In genomic region chr6:12784918-12785618, GRCm38 (mm10) we compare ENCODE assay signal across 16 mouse cellular contexts. TPM values are rescaled to one million over a fixed set of nuclear protein-coding genes. Genes with fewer than 3 reads are reported as not detected.
DNase-seq lines count a peak whose midpoint lies in the region; ATAC-seq and TF ChIP-seq lines count a peak whose summit lies in the region.
"Had no signal": no experiment of that assay in that cellular context is flagged by ENCODE, and none has a peak within 500 bp of the region (broad histone marks: within the 10 kb centered on the region; RNA-seq: fewer than 3 reads in every experiment).

No protein-coding gene starts in this region.

- no peaks in the 10 kb centered on the region for H3K9me3 ChIP-seq in midbrain, embryonic 11.5 days (ENCODE audit: control insufficient read depth, low read length)
- no peaks in the 10 kb centered on the region for H3K9me3 ChIP-seq in midbrain, embryonic 10.5 days (replicated peaks)
- no peaks in the 10 kb centered on the region for H3K9me3 ChIP-seq in embryonic facial prominence, embryonic 10.5 days
- no peaks in the 10 kb centered on the region for H3K9me3 ChIP-seq in hindbrain, embryonic 14.5 days (ENCODE audit: control insufficient read depth, low read length)
- H3K9me3 ChIP-seq in midbrain, postnatal 0 days (ENCODE audit: low read length) = no peaks in the 10 kb centered on the region
- H3K9me3 ChIP-seq in heart, embryonic 10.5 days = no peaks in the 10 kb centered on the region
- H3K9me3 ChIP-seq: kidney, embryonic 15.5 days; liver, embryonic 12.5 days; megakaryocyte, embryonic 14.5 days had no signal

- DNase-seq in midbrain, embryonic 11.5 days (ENCODE audit: low spot score, missing footprints) = peak; percentile 80
- no peak for DNase-seq in midbrain, embryonic 10.5 days (ENCODE audit: low spot score)
- peak; percentile 15 for DNase-seq in embryonic facial prominence, embryonic 10.5 days (ENCODE audit: low spot score)
- peak; percentile 55 for DNase-seq in hindbrain, embryonic 14.5 days (ENCODE audit: low spot score)
- DNase-seq in midbrain, postnatal 0 days (ENCODE audit: low spot score) = peak; percentile 31
- no peak for DNase-seq in layer of hippocampus, adult 9-10 months (ENCODE audit: low spot score)
- DNase-seq in heart, embryonic 10.5 days (ENCODE audit: low spot score) = no peak
- no peak for DNase-seq in right cerebral cortex, postnatal 10 days (ENCODE audit: low spot score in 2 of 2)
- DNase-seq: cerebellum, adult 11 months; gastrocnemius, postnatal 25 days; thymus, postnatal 14 days had no signal

- no peak overlapping the region for H3K27ac ChIP-seq in midbrain, embryonic 11.5 days (ENCODE audit: low read depth, low read length)
- H3K27ac ChIP-seq in midbrain, embryonic 10.5 days (replicated peaks) = no peak overlapping the region
- H3K27ac ChIP-seq in embryonic facial prominence, embryonic 10.5 days (replicated peaks) = no peak overlapping the region
- no peak overlapping the region for H3K27ac ChIP-seq in hindbrain, embryonic 14.5 days
- H3K27ac ChIP-seq in midbrain, postnatal 0 days (ENCODE audit: low read depth, low read length) = no peak overlapping the region
- H3K27ac ChIP-seq in heart, embryonic 10.5 days = no peak overlapping the region
- H3K27ac ChIP-seq: kidney, embryonic 15.5 days; liver, embryonic 12.5 days had no signal

- no peak overlapping the region for H3K4me2 ChIP-seq in midbrain, embryonic 11.5 days
- H3K4me2 ChIP-seq in hindbrain, embryonic 14.5 days (replicated peaks) = no peak overlapping the region
- H3K4me2 ChIP-seq in midbrain, postnatal 0 days (ENCODE audit: low read depth, low read length, poor library complexity, severe bottlenecking) = no peak overlapping the region
- H3K4me2 ChIP-seq: kidney, embryonic 15.5 days; liver, embryonic 12.5 days had no signal

- no peak for TF ChIP-seq CTCF in midbrain, postnatal 0 days (IDR thresholded peaks at IDR 0.05)

- peak; percentile 78 for ATAC-seq in midbrain, embryonic 11.5 days (ENCODE audit: low FRiP score)
- ATAC-seq in hindbrain, embryonic 14.5 days (ENCODE audit: low FRiP score) = peak; percentile 74; the same call in 1 of the 2 replicates
- ATAC-seq in midbrain, postnatal 0 days (ENCODE audit: low FRiP score) = peak; percentile 49; the same call in 1 of the 2 replicates
- ATAC-seq: activated CD4-positive, CD25-positive, alpha-beta regulatory T cell, adult 4 months; liver, embryonic 12.5 days had no signal

- 81% methylated on average over 8 of the region's 8 CpGs for WGBS in midbrain, embryonic 11.5 days
- 92% methylated on average over 8 of the region's 8 CpGs for WGBS in midbrain, embryonic 10.5 days
- WGBS in embryonic facial prominence, embryonic 10.5 days = 78% methylated on average over 8 of the region's 8 CpGs
- 42% methylated on average over 8 of the region's 8 CpGs for WGBS in hindbrain, embryonic 14.5 days
- WGBS in midbrain, postnatal 0 days = 38% methylated on average over 8 of the region's 8 CpGs
- 83% methylated on average over 8 of the region's 8 CpGs for whole genome bisulfite sequencing in heart, embryonic 10.5 days

- H3K9ac ChIP-seq in midbrain, embryonic 11.5 days (ENCODE audit: low read length) = no peak overlapping the region
- H3K9ac ChIP-seq in hindbrain, embryonic 14.5 days = no peak overlapping the region
- H3K9ac ChIP-seq in midbrain, postnatal 0 days (replicated peaks; ENCODE audit: low read length, poor library complexity, severe bottlenecking) = no peak overlapping the region
- H3K9ac ChIP-seq: kidney, embryonic 15.5 days; liver, embryonic 12.5 days had no signal

- H3K4me1 ChIP-seq in midbrain, embryonic 11.5 days (ENCODE audit: control insufficient read depth, insufficient read depth, low read length) = no peaks in the 10 kb centered on the region
- no peaks in the 10 kb centered on the region for H3K4me1 ChIP-seq in midbrain, embryonic 10.5 days
- no peaks in the 10 kb centered on the region for H3K4me1 ChIP-seq in embryonic facial prominence, embryonic 10.5 days
- H3K4me1 ChIP-seq in hindbrain, embryonic 14.5 days (replicated peaks; ENCODE audit: control insufficient read depth, insufficient read depth, low read length) = 0 out of 2 replicates have a peak, but pooled peaks cover 4% of the 10 kb centered on the region
- no peaks in the 10 kb centered on the region for H3K4me1 ChIP-seq in midbrain, postnatal 0 days (ENCODE audit: insufficient read depth, low read length)
- no peaks in the 10 kb centered on the region for H3K4me1 ChIP-seq in heart, embryonic 10.5 days
- H3K4me1 ChIP-seq: kidney, embryonic 15.5 days; liver, embryonic 12.5 days; megakaryocyte, embryonic 14.5 days had no signal

- H3K4me3 ChIP-seq in midbrain, embryonic 11.5 days (ENCODE audit: low read depth, low read length) = no peak overlapping the region
- no peak overlapping the region for H3K4me3 ChIP-seq in midbrain, embryonic 10.5 days
- no peak overlapping the region for H3K4me3 ChIP-seq in embryonic facial prominence, embryonic 10.5 days
- no peak overlapping the region for H3K4me3 ChIP-seq in hindbrain, embryonic 14.5 days (replicated peaks; ENCODE audit: low read length)
- no peak overlapping the region for H3K4me3 ChIP-seq in midbrain, postnatal 0 days (ENCODE audit: low read depth, low read length)
- H3K4me3 ChIP-seq in heart, embryonic 10.5 days = no peak overlapping the region
- H3K4me3 ChIP-seq: kidney, embryonic 15.5 days; liver, embryonic 12.5 days; megakaryocyte, embryonic 14.5 days had no signal

- no peaks in the 10 kb centered on the region for H3K27me3 ChIP-seq in midbrain, embryonic 11.5 days (ENCODE audit: control insufficient read depth, insufficient read depth, low read length)
- H3K27me3 ChIP-seq in midbrain, embryonic 10.5 days (ENCODE audit: low read depth, poor library complexity, severe bottlenecking) = no peaks in the 10 kb centered on the region
- no peaks in the 10 kb centered on the region for H3K27me3 ChIP-seq in embryonic facial prominence, embryonic 10.5 days (replicated peaks; ENCODE audit: low read depth, poor library complexity, severe bottlenecking)
- H3K27me3 ChIP-seq in hindbrain, embryonic 14.5 days (ENCODE audit: control insufficient read depth, insufficient read depth, low read length) = no peaks in the 10 kb centered on the region
- no peaks in the 10 kb centered on the region for H3K27me3 ChIP-seq in midbrain, postnatal 0 days (ENCODE audit: insufficient read depth, low read length)
- no peaks in the 10 kb centered on the region for H3K27me3 ChIP-seq in heart, embryonic 10.5 days (ENCODE audit: insufficient read depth, poor library complexity, severe bottlenecking)
- H3K27me3 ChIP-seq: kidney, embryonic 15.5 days; liver, embryonic 12.5 days; megakaryocyte, embryonic 14.5 days had no signal

- no peaks in the 10 kb centered on the region for H3K36me3 ChIP-seq in midbrain, embryonic 11.5 days (ENCODE audit: control insufficient read depth, insufficient read depth, low read length)
- H3K36me3 ChIP-seq in midbrain, embryonic 10.5 days = no peaks in the 10 kb centered on the region
- no peaks in the 10 kb centered on the region for H3K36me3 ChIP-seq in embryonic facial prominence, embryonic 10.5 days (replicated peaks)
- no peaks in the 10 kb centered on the region for H3K36me3 ChIP-seq in hindbrain, embryonic 14.5 days (replicated peaks; ENCODE audit: control insufficient read depth, insufficient read depth)
- no peaks in the 10 kb centered on the region for H3K36me3 ChIP-seq in midbrain, postnatal 0 days (ENCODE audit: insufficient read depth, low read length)
- no peaks in the 10 kb centered on the region for H3K36me3 ChIP-seq in heart, embryonic 10.5 days
- H3K36me3 ChIP-seq: kidney, embryonic 15.5 days; liver, embryonic 12.5 days had no signal

RNA-seq across cellular contexts. Expression of gene Thsd7a, which starts 35.9 kb away (rescaled TPM):
- polyA plus RNA-seq in midbrain, embryonic 11.5 days (2014; fragmentation: Nextera tagmentation; extraction: Ambion mirVana) = 19.8 and 22.5 TPM in 2 replicates
- 10.7 and 21.2 TPM in 2 replicates for polyA plus RNA-seq in midbrain, embryonic 10.5 days (2016; fragmentation: Nextera tagmentation; extraction: Ambion mirVana)
- polyA plus RNA-seq in embryonic facial prominence, embryonic 10.5 days (2016; fragmentation: Nextera tagmentation; extraction: Ambion mirVana) = 6.1 and 6.9 TPM in 2 replicates
- 27.6 and 33.4 TPM in 2 replicates for polyA plus RNA-seq in hindbrain, embryonic 14.5 days (2014; fragmentation: Nextera tagmentation; extraction: Ambion mirVana)
- 27.3 and 39.0 TPM in 2 replicates for total RNA-seq in midbrain, postnatal 0 days (2014; rRNA removed)
- polyA plus RNA-seq in midbrain, postnatal 0 days (2015; fragmentation: Nextera tagmentation; extraction: Ambion mirVana) = 17.1 and 17.3 TPM in 2 replicates
- 2.7 TPM in 2 replicates for polyA plus RNA-seq in heart, embryonic 10.5 days (2016; fragmentation: Nextera tagmentation; extraction: Ambion mirVana)
- total RNA-seq: MEL had no signal
- polyA plus RNA-seq: activated CD4-positive, CD25-positive, alpha-beta regulatory T cell, adult 4 months had no signal

Comparison
In these comparisons a context has a peak if more than half of its experiments do, and no peak if none do; other contexts are left out.
1. DNase-seq: peak in midbrain, embryonic 11.5 days (single experiment), embryonic facial prominence, embryonic 10.5 days (single experiment), hindbrain, embryonic 14.5 days (single experiment) and midbrain, postnatal 0 days (single experiment); none in midbrain, embryonic 10.5 days (single experiment), layer of hippocampus, adult 9-10 months (single experiment), heart, embryonic 10.5 days (single experiment) and right cerebral cortex, postnatal 10 days (0 of 2).
2. Peak in every context shown above with its lines, with median percentiles within 50 percentile points of each other: ATAC-seq.